Mouse (Mus musculus) C2C12 (cell line): Measurements from ENCODE around the gene Brd4.

Experiments
- CEBPB ChIP-seq: IDR thresholded peaks from one replicate; pipeline ENCODE4 v1.6.1; 2011; ENCODE audit warnings: low read depth, mild to moderate bottlenecking, control low read depth, moderate library complexity
- CTCF ChIP-seq: IDR thresholded peaks from one replicate; pipeline ENCODE4 v1.5.1; 2011; ENCODE audit not compliant: control insufficient read depth, insufficient read depth, insufficient read length
- FOSL1 ChIP-seq: IDR thresholded peaks from one replicate; pipeline ENCODE4 v1.8.0; 2011; ENCODE audit warnings: mild to moderate bottlenecking, low read length; ENCODE audit not compliant: poor library complexity, insufficient read depth, severe bottlenecking
- MAX ChIP-seq: IDR thresholded peaks from one replicate; pipeline ENCODE4 v1.6.1; 2011; ENCODE audit warnings: mild to moderate bottlenecking, control low read depth
- MYOD1 ChIP-seq: IDR thresholded peaks from one replicate; pipeline ENCODE4 v1.6.1; 2011; ENCODE audit warnings: low read depth; ENCODE audit not compliant: control insufficient read depth, insufficient read length
- MYOG ChIP-seq: IDR thresholded peaks from one replicate; pipeline ENCODE4 v1.6.1; 2011; ENCODE audit not compliant: control insufficient read depth, insufficient read length; ENCODE audit errors: extremely low read depth
- USF1 ChIP-seq: IDR thresholded peaks from one replicate; pipeline ENCODE4 v1.6.1; 2011; ENCODE audit warnings: low read depth, mild to moderate bottlenecking, control low read depth, moderate library complexity

DNA sequence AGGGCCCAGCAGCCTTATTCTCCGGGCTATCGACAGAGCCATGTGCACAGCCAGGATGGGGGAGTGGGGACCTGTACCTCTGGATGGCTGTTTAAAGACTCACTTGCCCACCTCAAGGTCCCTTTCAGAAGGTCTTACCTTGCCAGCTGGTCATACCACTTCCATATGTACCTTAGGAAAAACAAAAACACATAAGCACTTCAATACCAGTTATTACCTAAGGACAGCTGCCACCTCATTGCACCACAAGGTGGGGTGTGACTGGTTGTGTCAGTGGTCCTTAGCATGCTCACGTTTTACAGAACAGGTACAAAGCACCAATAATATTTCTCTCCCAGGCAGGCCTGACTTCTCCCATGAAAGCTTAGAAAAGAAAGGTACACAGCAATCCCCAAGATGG is 33.2 kb upstream of the Brd4 start:
- TF ChIP-seq CTCF (no peak), USF1 (no peak), MAX (no peak), MYOG (no peak), MYOD1 (no peak), CEBPB (no peak), FOSL1 (no peak)
